ENCODE assay signal across 8 mouse cellular contexts in the genomic region with DNA sequence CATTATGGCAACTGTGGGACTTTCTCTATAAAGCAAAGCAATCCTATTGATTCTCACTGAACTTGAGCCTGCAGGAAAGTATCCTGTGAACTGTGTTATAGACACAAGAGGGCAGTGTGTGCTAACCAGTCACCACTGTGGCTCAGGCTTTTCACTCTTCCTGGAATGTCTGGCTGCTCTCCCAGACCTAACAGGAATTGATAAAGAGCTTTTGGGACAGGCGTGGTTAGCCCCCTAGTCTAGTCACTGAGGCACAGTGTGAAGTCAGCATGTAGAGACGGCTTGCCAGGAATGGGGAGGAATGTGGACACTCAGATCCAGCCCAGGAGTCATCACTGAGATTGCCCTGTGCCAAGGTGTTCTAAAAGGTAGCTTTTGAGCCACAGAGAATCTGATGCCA. TPM values are rescaled to one million over a fixed set of nuclear protein-coding genes. Genes with fewer than 3 reads are reported as not detected.
A peak's percentile ranks its signal among the peaks of the same experiment; 100 is the strongest.
DNase-seq lines count a peak whose midpoint lies in the region; ATAC-seq and TF ChIP-seq lines count a peak whose summit lies in the region.

No protein-coding gene starts in this region.

- H3K27ac ChIP-seq in embryonic facial prominence, embryonic 10.5 days (replicated peaks) = no peak overlapping the region
- no peak overlapping the region for H3K27ac ChIP-seq in intestine, postnatal 0 days (ENCODE audit: low read depth, low read length)
- H3K27ac ChIP-seq in midbrain, embryonic 13.5 days = no peak overlapping the region
- H3K27ac ChIP-seq in stomach, embryonic 14.5 days (ENCODE audit: low read length) = no peak overlapping the region

- no peaks in the 10 kb centered on the region for H3K36me3 ChIP-seq in C2C12 (ENCODE audit: control insufficient read depth, insufficient read depth)
- no peaks in the 10 kb centered on the region for H3K36me3 ChIP-seq in embryonic facial prominence, embryonic 10.5 days (replicated peaks)
- H3K36me3 ChIP-seq in intestine, postnatal 0 days (ENCODE audit: control insufficient read depth, insufficient read depth) = no peaks in the 10 kb centered on the region
- H3K36me3 ChIP-seq in midbrain, embryonic 13.5 days = no peaks in the 10 kb centered on the region
- H3K36me3 ChIP-seq in stomach, embryonic 14.5 days (ENCODE audit: control insufficient read depth, insufficient read depth, low read length) = no peaks in the 10 kb centered on the region

- H3K4me2 ChIP-seq in intestine, postnatal 0 days (replicated peaks; ENCODE audit: low read depth) = no peak overlapping the region
- no peak overlapping the region for H3K4me2 ChIP-seq in midbrain, embryonic 13.5 days (replicated peaks)
- H3K4me2 ChIP-seq in stomach, embryonic 14.5 days (replicated peaks; ENCODE audit: low read depth, low read length) = no peak overlapping the region

- no peak overlapping the region for H3ac ChIP-seq in C2C12 (ENCODE audit: control insufficient read depth, insufficient read length, low read depth)

- no peaks in the 10 kb centered on the region for H3K79me3 ChIP-seq in C2C12 (ENCODE audit: low read depth)

- ATAC-seq in intestine, postnatal 0 days = peak; percentile 53
- peak; percentile 85 for ATAC-seq in midbrain, embryonic 13.5 days
- peak; percentile 88; the same call in 1 of the 2 replicates for ATAC-seq in stomach, embryonic 14.5 days (ENCODE audit: insufficient number of reproducible peaks, insufficient read depth, low FRiP score, low read depth)

- 9% methylated on average over 2 of the region's 2 CpGs for WGBS in embryonic facial prominence, embryonic 10.5 days
- WGBS in intestine, postnatal 0 days = 3% methylated on average over 2 of the region's 2 CpGs
- WGBS in midbrain, embryonic 13.5 days = 6% methylated on average over 2 of the region's 2 CpGs
- 2% methylated on average over 2 of the region's 2 CpGs for WGBS in stomach, embryonic 14.5 days

- no peaks in the 10 kb centered on the region for H3K27me3 ChIP-seq in C2C12 (ENCODE audit: control insufficient read depth, insufficient read depth, insufficient read length)
- H3K27me3 ChIP-seq in embryonic facial prominence, embryonic 10.5 days (replicated peaks; ENCODE audit: low read depth, poor library complexity, severe bottlenecking) = no peaks in the 10 kb centered on the region
- no peaks in the 10 kb centered on the region for H3K27me3 ChIP-seq in intestine, postnatal 0 days (replicated peaks; ENCODE audit: control insufficient read depth, insufficient read depth, low read length)
- H3K27me3 ChIP-seq in midbrain, embryonic 13.5 days = no peaks in the 10 kb centered on the region
- H3K27me3 ChIP-seq in stomach, embryonic 14.5 days (ENCODE audit: control insufficient read depth, insufficient read depth, low read length) = no peaks in the 10 kb centered on the region

- H3K79me2 ChIP-seq in C2C12 (ENCODE audit: control insufficient read depth, insufficient read depth) = no peaks in the 10 kb centered on the region

- intact Hi-C loops in left cerebral cortex, postnatal 4 days (cut with DNase I) = loop anchor here (5.0 kb wide), 3 partner anchors 200 to 930 kb away; no protein-coding TSS in a partner anchor

- H3K4me1 ChIP-seq in embryonic facial prominence, embryonic 10.5 days = 0 out of 2 replicates have a peak, but pooled peaks cover 5% of the 10 kb centered on the region
- H3K4me1 ChIP-seq in intestine, postnatal 0 days (replicated peaks; ENCODE audit: control insufficient read depth, insufficient read depth, low read length) = no peaks in the 10 kb centered on the region
- H3K4me1 ChIP-seq in midbrain, embryonic 13.5 days (replicated peaks) = peaks cover 7% of the 10 kb centered on the region; the same call in 1 of the 2 replicates
- H3K4me1 ChIP-seq in stomach, embryonic 14.5 days (ENCODE audit: control insufficient read depth, insufficient read depth, low read length) = 0 out of 2 replicates have a peak, but pooled peaks cover 5% of the 10 kb centered on the region

- no peak overlapping the region for H3K4me3 ChIP-seq in C2C12 (ENCODE audit: insufficient read depth, poor library complexity, severe bottlenecking)
- H3K4me3 ChIP-seq in embryonic facial prominence, embryonic 10.5 days = no peak overlapping the region
- no peak overlapping the region for H3K4me3 ChIP-seq in intestine, postnatal 0 days (ENCODE audit: low read depth, low read length)
- no peak overlapping the region for H3K4me3 ChIP-seq in midbrain, embryonic 13.5 days (replicated peaks)
- no peak overlapping the region for H3K4me3 ChIP-seq in stomach, embryonic 14.5 days (ENCODE audit: low read depth, low read length)

- no peaks in the 10 kb centered on the region for H3K9me3 ChIP-seq in embryonic facial prominence, embryonic 10.5 days
- H3K9me3 ChIP-seq in intestine, postnatal 0 days (ENCODE audit: control insufficient read depth) = no peaks in the 10 kb centered on the region
- no peaks in the 10 kb centered on the region for H3K9me3 ChIP-seq in midbrain, embryonic 13.5 days
- H3K9me3 ChIP-seq in stomach, embryonic 14.5 days (ENCODE audit: control insufficient read depth, low read depth, low read length) = no peaks in the 10 kb centered on the region

- TF ChIP-seq CTCF in C2C12 (IDR thresholded peaks at IDR 0.05; ENCODE audit: control insufficient read depth, insufficient read depth, insufficient read length) = peak; percentile 49
- peak; percentile 96 for TF ChIP-seq CTCF in intestine, postnatal 0 days (IDR thresholded peaks at IDR 0.05; ENCODE audit: low read depth)

- H3K9ac ChIP-seq in intestine, postnatal 0 days (ENCODE audit: low read depth, low read length) = no peak overlapping the region
- H3K9ac ChIP-seq in midbrain, embryonic 13.5 days (replicated peaks) = no peak overlapping the region
- H3K9ac ChIP-seq in stomach, embryonic 14.5 days (replicated peaks; ENCODE audit: low read depth, low read length) = no peak overlapping the region

- peak; percentile 73 for DNase-seq in adrenal gland, postnatal 10 days
- DNase-seq in embryonic facial prominence, embryonic 10.5 days (ENCODE audit: low spot score) = peak; percentile 47
- peak; percentile 84 to 86 for DNase-seq in heart, adult 18-20 months
- DNase-seq in left cerebral cortex, postnatal 4 days = peak; percentile 64

TF ChIP-seq in C2C12, 6 proteins besides CTCF, POLR2A, EP300 and RAD21:
- TF ChIP-seq CEBPB (IDR thresholded peaks at IDR 0.05; ENCODE audit: low read depth) (no peak), MYOG (IDR thresholded peaks at IDR 0.05; ENCODE audit: control insufficient read depth, extremely low read depth, insufficient read length) (no peak), MAX (IDR thresholded peaks at IDR 0.05) (no peak), USF1 (IDR thresholded peaks at IDR 0.05; ENCODE audit: low read depth) (no peak), FOSL1 (IDR thresholded peaks at IDR 0.05; ENCODE audit: insufficient read depth, low read length, poor library complexity, severe bottlenecking) (no peak), MYOD1 (IDR thresholded peaks at IDR 0.05; ENCODE audit: control insufficient read depth, insufficient read length, low read depth) (no peak)

RNA-seq across cellular contexts. Expression of a gene that starts 16.4 kb away (rescaled TPM):
- not detected for polyA plus RNA-seq in C2C12 (2012; fragmentation: generic; extraction: Trizol)
- not detected for total RNA-seq in adrenal gland, postnatal 10 days (2021)
- not detected in 2 replicates for polyA plus RNA-seq in embryonic facial prominence, embryonic 10.5 days (2016; fragmentation: Nextera tagmentation; extraction: Ambion mirVana)
- not detected for total RNA-seq in heart, adult 18-20 months (2021)
- not detected in 2 replicates for polyA plus RNA-seq in intestine, postnatal 0 days (2015; fragmentation: Nextera tagmentation; extraction: Ambion mirVana)
- not detected for total RNA-seq in left cerebral cortex, postnatal 4 days (2021)
- polyA plus RNA-seq in midbrain, embryonic 13.5 days (2015; fragmentation: Nextera tagmentation; extraction: Ambion mirVana) = not detected in 2 replicates
- not detected in 2 replicates for polyA plus RNA-seq in stomach, embryonic 14.5 days (2014; fragmentation: Nextera tagmentation; extraction: Ambion mirVana)

RNA-seq across cellular contexts. Expression of a gene that starts 19.2 kb away (rescaled TPM):
- polyA plus RNA-seq in C2C12 (2012; fragmentation: generic; extraction: Trizol) = not detected
- not detected for total RNA-seq in adrenal gland, postnatal 10 days (2021)
- polyA plus RNA-seq in embryonic facial prominence, embryonic 10.5 days (2016; fragmentation: Nextera tagmentation; extraction: Ambion mirVana) = 0.25 TPM in 1 of 2 replicates, not detected in the other
- total RNA-seq in heart, adult 18-20 months (2021) = not detected
- polyA plus RNA-seq in intestine, postnatal 0 days (2015; fragmentation: Nextera tagmentation; extraction: Ambion mirVana) = 760 and 763 TPM in 2 replicates
- not detected for total RNA-seq in left cerebral cortex, postnatal 4 days (2021)
- polyA plus RNA-seq in midbrain, embryonic 13.5 days (2015; fragmentation: Nextera tagmentation; extraction: Ambion mirVana) = 0.11 and 0.22 TPM in 2 replicates
- 5.2 and 5.8 TPM in 2 replicates for polyA plus RNA-seq in stomach, embryonic 14.5 days (2014; fragmentation: Nextera tagmentation; extraction: Ambion mirVana)

RNA-seq across cellular contexts. Expression of a gene that starts 51.9 kb away (rescaled TPM):
- polyA plus RNA-seq in C2C12 (2012; fragmentation: generic; extraction: Trizol) = 26.9 TPM
- total RNA-seq in adrenal gland, postnatal 10 days (2021) = 10 to 100 TPM; 43.1 TPM
- 32.3 and 35.4 TPM in 2 replicates for polyA plus RNA-seq in embryonic facial prominence, embryonic 10.5 days (2016; fragmentation: Nextera tagmentation; extraction: Ambion mirVana)
- total RNA-seq in heart, adult 18-20 months (2021) = 10 to 100 TPM; 27.3 to 27.5 TPM
- polyA plus RNA-seq in intestine, postnatal 0 days (2015; fragmentation: Nextera tagmentation; extraction: Ambion mirVana) = 35.8 and 36.7 TPM in 2 replicates
- 100 to 1,000 TPM in 1 of 2 experiments, 10 to 100 TPM in 1; 96.1 to 106 TPM for total RNA-seq in left cerebral cortex, postnatal 4 days (2021)
- 26.5 and 31.0 TPM in 2 replicates for polyA plus RNA-seq in midbrain, embryonic 13.5 days (2015; fragmentation: Nextera tagmentation; extraction: Ambion mirVana)
- 37.2 and 41.0 TPM in 2 replicates for polyA plus RNA-seq in stomach, embryonic 14.5 days (2014; fragmentation: Nextera tagmentation; extraction: Ambion mirVana)

Comparison
In these comparisons a context has a peak if more than half of its experiments do, and no peak if none do; other contexts are left out.
1. RNA of a gene that starts 19.2 kb away (polyA plus RNA-seq): 760 to 763 TPM in intestine, postnatal 0 days; 5.2 to 5.8 TPM in stomach, embryonic 14.5 days, 0.25 TPM in embryonic facial prominence, embryonic 10.5 days, 0.11 to 0.22 TPM in midbrain, embryonic 13.5 days and not detected in C2C12 (single experiment); every median in the first group is over 100 times any median in the second.
2. Peak in every context shown above with its lines, with median percentiles within 50 percentile points of each other: DNase-seq and ATAC-seq.